Comparison of ENCODE assay signal across 20 mouse cellular contexts in the genomic region with DNA sequence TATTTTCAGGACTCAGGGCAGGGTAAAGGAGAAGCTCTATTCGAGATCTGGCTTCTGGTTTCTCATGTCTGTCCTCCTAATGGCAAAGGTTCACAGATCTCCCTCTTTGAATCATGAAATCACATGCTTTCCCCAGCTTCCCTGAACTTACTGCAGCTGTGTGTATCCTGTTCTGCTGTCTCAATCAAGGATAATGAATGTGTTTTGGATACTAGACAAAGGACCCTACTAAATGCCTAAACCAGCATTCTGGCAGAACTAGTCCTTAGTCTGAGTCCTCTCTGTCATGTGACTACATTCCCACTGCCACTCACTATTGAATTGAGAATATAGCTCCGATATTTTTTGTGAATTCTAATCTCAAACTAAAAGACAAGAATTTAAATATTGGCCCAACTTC.
"Had no signal": no experiment of that assay in that cellular context is flagged by ENCODE, and none has a peak within 500 bp of the region (broad histone marks: within the 10 kb centered on the region; RNA-seq: fewer than 3 reads in every experiment).

No protein-coding gene starts in this region.

- DNase-seq: lung, adult 18-20 months; lung, embryonic 14.5 days; lung, postnatal 10 days; lung, postnatal 4 days; midbrain, embryonic 14.5 days; retina, postnatal 1 day; right cerebral cortex, adult 18-20 months; right cerebral cortex, postnatal 25 days; right cerebral cortex, postnatal 4 days; spleen, adult 18-20 months; thymus, adult 18-20 months; thymus, postnatal 14 days; thymus, postnatal 36 days had no signal

- H3K27me3 ChIP-seq: midbrain, embryonic 12.5 days; neural tube, embryonic 13.5 days; neural tube, embryonic 15.5 days; stomach, embryonic 15.5 days had no signal

- H3K36me3 ChIP-seq: midbrain, embryonic 10.5 days; midbrain, embryonic 12.5 days; neural tube, embryonic 13.5 days; neural tube, embryonic 15.5 days; stomach, embryonic 15.5 days had no signal

- H3K27ac ChIP-seq: midbrain, embryonic 10.5 days; midbrain, embryonic 12.5 days; neural tube, embryonic 13.5 days; neural tube, embryonic 15.5 days; stomach, embryonic 15.5 days had no signal

- H3K4me2 ChIP-seq: lung, embryonic 14.5 days; midbrain, embryonic 12.5 days; neural tube, embryonic 13.5 days; neural tube, embryonic 15.5 days; stomach, embryonic 15.5 days had no signal

- H3K9me3 ChIP-seq: midbrain, embryonic 10.5 days; midbrain, embryonic 12.5 days; neural tube, embryonic 13.5 days; neural tube, embryonic 15.5 days; stomach, embryonic 15.5 days had no signal

- ATAC-seq: midbrain, embryonic 16.5 days had no signal

- H3K9ac ChIP-seq: lung, embryonic 14.5 days; midbrain, embryonic 12.5 days; neural tube, embryonic 13.5 days; neural tube, embryonic 15.5 days; stomach, embryonic 15.5 days had no signal

- H3K4me1 ChIP-seq: midbrain, embryonic 10.5 days; midbrain, embryonic 12.5 days; neural tube, embryonic 13.5 days; neural tube, embryonic 15.5 days; stomach, embryonic 15.5 days had no signal

- H3K4me3 ChIP-seq: midbrain, embryonic 10.5 days; midbrain, embryonic 12.5 days; myocyte; neural tube, embryonic 13.5 days; neural tube, embryonic 15.5 days; stomach, embryonic 15.5 days had no signal
